Mouse (Mus musculus) lung, embryonic 15.5 days (tissue): ENCODE data around the gene Dbf4. TPM values are rescaled to one million over a fixed set of nuclear protein-coding genes. Genes with fewer than 3 reads are reported as not detected.

Source experiments
- ATAC-seq: fragments of 200-750 bp; cut with Nextera tagmentation; 2 replicates; pipeline ENCODE4 v1.8.0; 2017; ENCODE audit warnings: moderate number of reproducible peaks, borderline replicate concordance; ENCODE audit not compliant: low FRiP score, low TSS enrichment; ENCODE audit errors: extremely low read depth
- H3K27ac ChIP-seq: fragments of 300-500 bp; sonication (generic); 2 replicates; pipeline ENCODE4 v1.5.1; 2015; ENCODE audit warnings: moderate library complexity, mild to moderate bottlenecking, inconsistent platforms
- H3K27me3 ChIP-seq: fragments of 300-500 bp; sonication (generic); 2 replicates; pipeline ENCODE4 v1.6.1; 2015; ENCODE audit warnings: inconsistent platforms
- H3K36me3 ChIP-seq: fragments of 300-500 bp; sonication (generic); 2 replicates; pipeline ENCODE4 v1.6.1; 2015; ENCODE audit warnings: inconsistent platforms
- H3K4me1 ChIP-seq: fragments of 300-500 bp; sonication (generic); 2 replicates; pipeline ENCODE4 v1.6.1; 2015; ENCODE audit warnings: inconsistent platforms
- H3K4me2 ChIP-seq: fragments of 300-500 bp; sonication (generic); 2 replicates; pipeline ENCODE4 v1.6.1; 2015; ENCODE audit warnings: inconsistent platforms, mild to moderate bottlenecking, moderate library complexity
- H3K4me3 ChIP-seq: fragments of 300-500 bp; sonication (generic); 2 replicates; pipeline ENCODE4 v1.5.1; 2015; ENCODE audit warnings: mild to moderate bottlenecking, inconsistent platforms
- H3K9ac ChIP-seq: fragments of 300-500 bp; sonication (generic); 2 replicates; pipeline ENCODE4 v1.6.1; 2015; ENCODE audit warnings: inconsistent platforms
- H3K9me3 ChIP-seq: fragments of 300-500 bp; sonication (generic); 2 replicates; pipeline ENCODE4 v1.6.1; 2016; ENCODE audit warnings: inconsistent platforms
- WGBS: fragments of 180-500 bp; shearing (Covaris S2); methylation state at CpG from one replicate; pipeline ENCODE4 v1.1.7; 2015; 5-methylcytosine and 5-hydroxymethylcytosine counted together
- polyA plus RNA-seq: library from polyadenylated mRNA; unstranded; fragments of >200 nt; fragmentation: Nextera tagmentation; extraction: Ambion mirVana; gene quantifications from 2 replicates; pipeline ENCODE4 v1.2.1, GENCODE M21; 2015

Dbf4 gene
- polyA plus RNA-seq = 46.7 and 47.1 TPM in 2 replicates

- peak within 1 kb of the TSS; percentile 69 for H3K4me2 ChIP-seq
- H3K9me3 ChIP-seq = no peaks in the 10 kb centered on the region
- WGBS = under 1% methylated on average over 86 of the region's 93 CpGs
- peak; percentile 98 for ATAC-seq
- peaks cover 23% of the 10 kb centered on the region; the same call in 1 of the 2 replicates for H3K36me3 ChIP-seq
- H3K4me1 ChIP-seq = peaks cover 9% of the 10 kb centered on the region; the same call in 1 of the 2 replicates
- H3K27me3 ChIP-seq = no peaks in the 10 kb centered on the region
- peak within 1 kb of the TSS; percentile 95 for H3K27ac ChIP-seq
- peak within 1 kb of the TSS; percentile 94 for H3K4me3 ChIP-seq
- peak within 1 kb of the TSS; percentile 90 for H3K9ac ChIP-seq
Observed at GRCm38 (mm10) chr5:8422157-8422931, at the start of gene Dbf4, which contains the start of gene Slc25a40. TSS of gene Dbf4 (minus strand) at chr5:8422716. TSS of gene Slc25a40 (plus strand) at chr5:8422850.

GRCm38 (mm10) chr5:8456561-8456960, 34.0 kb upstream of the Dbf4 start:
- no peaks in the 10 kb centered on the region for H3K4me1 ChIP-seq
- H3K9ac ChIP-seq = no peak overlapping the region
- H3K4me2 ChIP-seq = no peak overlapping the region
- H3K4me3 ChIP-seq = no peak overlapping the region
- no peak for ATAC-seq
- H3K36me3 ChIP-seq = no peaks in the 10 kb centered on the region
- 77% methylated on average over 5 of the region's 5 CpGs for WGBS
- no peaks in the 10 kb centered on the region for H3K27me3 ChIP-seq
- H3K9me3 ChIP-seq = no peaks in the 10 kb centered on the region
- H3K27ac ChIP-seq = no peak overlapping the region

GRCm38 (mm10) chr5:8455565-8455964, 33.0 kb upstream of the Dbf4 start:
- Histone ChIP-seq H3K36me3 (no peaks in the 10 kb centered on the region), H3K4me2 (no peak overlapping the region), H3K27ac (no peak overlapping the region), H3K9me3 (no peaks in the 10 kb centered on the region), H3K4me1 (no peaks in the 10 kb centered on the region), H3K9ac (no peak overlapping the region), H3K27me3 (no peaks in the 10 kb centered on the region), H3K4me3 (no peak overlapping the region)
- no peak for ATAC-seq

GRCm38 (mm10) chr5:8439095-8439494, 16.6 kb upstream of the Dbf4 start:
- H3K27me3 ChIP-seq = no peaks in the 10 kb centered on the region
- no peaks in the 10 kb centered on the region for H3K36me3 ChIP-seq
- 51% methylated on average over 2 of the region's 2 CpGs for WGBS
- no peak overlapping the region for H3K27ac ChIP-seq
- no peaks in the 10 kb centered on the region for H3K4me1 ChIP-seq
- H3K4me2 ChIP-seq = no peak overlapping the region
- no peak for ATAC-seq
- H3K9ac ChIP-seq = no peak overlapping the region
- H3K9me3 ChIP-seq = no peaks in the 10 kb centered on the region
- no peak overlapping the region for H3K4me3 ChIP-seq

GRCm38 (mm10) chr5:8437481-8438156, 15.1 kb upstream of the Dbf4 start:
- H3K27me3 ChIP-seq = no peaks in the 10 kb centered on the region
- 91% methylated on average over 5 of the region's 5 CpGs for WGBS
- ATAC-seq = no peak

GRCm38 (mm10) chr5:8425899-8426298, 3.4 kb upstream of the Dbf4 start:
- Histone ChIP-seq H3K4me3 (no peak overlapping the region), H3K4me1 (peaks cover 9% of the 10 kb centered on the region; the same call in 1 of the 2 replicates), H3K27me3 (no peaks in the 10 kb centered on the region), H3K9me3 (no peaks in the 10 kb centered on the region), H3K27ac (no peak overlapping the region; the same call in 1 of the 2 replicates), H3K4me2 (no peak overlapping the region), H3K36me3 (peaks cover 4% of the 10 kb centered on the region), H3K9ac (no peak overlapping the region)
- no peak for ATAC-seq
- WGBS = 48% methylated on average over 5 of the region's 5 CpGs

More at GRCm38 (mm10) chr5:8437481-8438156, 15.1 kb upstream of the Dbf4 start:
- no peak overlapping the region for H3K27ac ChIP-seq
- H3K4me2 ChIP-seq = no peak overlapping the region
- H3K4me3 ChIP-seq = no peak overlapping the region
- no peaks in the 10 kb centered on the region for H3K9me3 ChIP-seq
- H3K36me3 ChIP-seq = no peaks in the 10 kb centered on the region
- H3K4me1 ChIP-seq = no peaks in the 10 kb centered on the region
- H3K9ac ChIP-seq = no peak overlapping the region

GRCm38 (mm10) chr5:8424116-8424515, 1.6 kb upstream of the Dbf4 start:
- peak overlapping the region; percentile 69 for H3K4me2 ChIP-seq
- no peak overlapping the region for H3K27ac ChIP-seq
- H3K36me3 ChIP-seq = peaks cover 10% of the 10 kb centered on the region; the same call in 1 of the 2 replicates
- H3K9me3 ChIP-seq = no peaks in the 10 kb centered on the region
- WGBS = 37% methylated on average over 7 of the region's 7 CpGs
- H3K9ac ChIP-seq = no peak overlapping the region
- no peaks in the 10 kb centered on the region for H3K27me3 ChIP-seq
- H3K4me1 ChIP-seq = peaks cover 9% of the 10 kb centered on the region; the same call in 1 of the 2 replicates
- no peak for ATAC-seq
- peak overlapping the region; percentile 94 for H3K4me3 ChIP-seq

GRCm38 (mm10) chr5:8422932-8423928, 714 bp upstream of the Dbf4 start:
- Histone ChIP-seq H3K9ac (peak overlapping the region; percentile 84), H3K36me3 (peaks cover 15% of the 10 kb centered on the region; the same call in 1 of the 2 replicates), H3K27ac (peak overlapping the region; percentile 49; the same call in 1 of the 2 replicates), H3K27me3 (no peaks in the 10 kb centered on the region), H3K4me3 (peak overlapping the region; percentile 94), H3K9me3 (no peaks in the 10 kb centered on the region), H3K4me1 (peaks cover 9% of the 10 kb centered on the region; the same call in 1 of the 2 replicates), H3K4me2 (peak overlapping the region; percentile 69)
- under 1% methylated on average over 40 of the region's 40 CpGs for WGBS
- ATAC-seq = no peak; the same call in 1 of the 2 replicates

GRCm38 (mm10) chr5:8421424-8421823, 1.1 kb downstream of the Dbf4 start:
- Histone ChIP-seq H3K36me3 (peaks cover 26% of the 10 kb centered on the region; the same call in 1 of the 2 replicates), H3K27ac (no peak overlapping the region), H3K4me2 (peak overlapping the region; percentile 69), H3K9me3 (no peaks in the 10 kb centered on the region), H3K27me3 (no peaks in the 10 kb centered on the region), H3K4me1 (peaks cover 9% of the 10 kb centered on the region; the same call in 1 of the 2 replicates), H3K9ac (peak overlapping the region; percentile 90), H3K4me3 (peak overlapping the region; percentile 94)
- WGBS = under 1% methylated on average over 3 of the region's 3 CpGs
- ATAC-seq = no peak

GRCm38 (mm10) chr5:8417443-8417842, 5.1 kb downstream of the Dbf4 start:
- Histone ChIP-seq H3K27ac (peak overlapping the region; percentile 49), H3K4me1 (0 out of 2 replicates have a peak, but pooled peaks cover 4% of the 10 kb centered on the region), H3K27me3 (no peaks in the 10 kb centered on the region), H3K4me3 (no peak overlapping the region), H3K9me3 (no peaks in the 10 kb centered on the region), H3K9ac (no peak overlapping the region), H3K36me3 (peaks cover 35% of the 10 kb centered on the region), H3K4me2 (no peak overlapping the region)
- WGBS = 56% methylated on average over 1 of the region's 1 CpGs
- ATAC-seq = no peak
